Mouse (Mus musculus) limb, embryonic 13.5 days (tissue): ENCODE results near the gene Glrb. TPM values are rescaled to one million over a fixed set of nuclear protein-coding genes. Genes with fewer than 3 reads are reported as not detected.

Source experiments
- ATAC-seq: fragments of 200-750 bp; cut with Nextera tagmentation; 2 replicates; pipeline ENCODE4 v1.8.0; 2017; ENCODE audit warnings: low read depth, moderate number of reproducible peaks, moderate TSS enrichment; ENCODE audit not compliant: low FRiP score
- H3K27ac ChIP-seq: fragments of 300-500 bp; sonication (generic); 2 replicates; pipeline ENCODE4 v1.5.1; 2015; ENCODE audit warnings: inconsistent platforms, mild to moderate bottlenecking, moderate library complexity
- H3K27me3 ChIP-seq: fragments of 300-500 bp; sonication (generic); 2 replicates; pipeline ENCODE4 v1.6.1; 2015; ENCODE audit warnings: mild to moderate bottlenecking, inconsistent platforms
- H3K36me3 ChIP-seq: fragments of 300-500 bp; sonication (generic); 2 replicates; pipeline ENCODE4 v1.6.1; 2015; ENCODE audit warnings: inconsistent platforms, mild to moderate bottlenecking, moderate library complexity
- H3K4me1 ChIP-seq: fragments of 300-500 bp; sonication (generic); 2 replicates; pipeline ENCODE4 v1.6.1; 2015; ENCODE audit warnings: inconsistent platforms
- H3K4me2 ChIP-seq: fragments of 300-500 bp; sonication (generic); replicated peaks from 2 replicates; pipeline ENCODE4 v1.6.1; 2015; ENCODE audit warnings: inconsistent platforms, mild to moderate bottlenecking, moderate library complexity
- H3K4me3 ChIP-seq: fragments of 300-500 bp; sonication (generic); 2 replicates; pipeline ENCODE4 v1.5.1; 2015; ENCODE audit warnings: moderate library complexity, mild to moderate bottlenecking, inconsistent platforms
- H3K9ac ChIP-seq: fragments of 300-500 bp; sonication (generic); 2 replicates; pipeline ENCODE4 v1.6.1; 2015; ENCODE audit warnings: mild to moderate bottlenecking, inconsistent platforms
- H3K9me3 ChIP-seq: fragments of 300-500 bp; sonication (generic); 2 replicates; pipeline ENCODE4 v1.6.1; 2016; ENCODE audit warnings: inconsistent platforms
- WGBS: fragments of 180-500 bp; shearing (Covaris S2); methylation state at CpG from one replicate; pipeline ENCODE4 v1.1.7; 2015; 5-methylcytosine and 5-hydroxymethylcytosine counted together
- polyA plus RNA-seq: library from polyadenylated mRNA; unstranded; fragments of >200 nt; fragmentation: Nextera tagmentation; extraction: Ambion mirVana; gene quantifications from 2 replicates; pipeline ENCODE4 v1.2.1, GENCODE M21; 2015

Gene Glrb
- polyA plus RNA-seq, 1 experiment from 2014 or later, result 22.7 TPM

DNA sequence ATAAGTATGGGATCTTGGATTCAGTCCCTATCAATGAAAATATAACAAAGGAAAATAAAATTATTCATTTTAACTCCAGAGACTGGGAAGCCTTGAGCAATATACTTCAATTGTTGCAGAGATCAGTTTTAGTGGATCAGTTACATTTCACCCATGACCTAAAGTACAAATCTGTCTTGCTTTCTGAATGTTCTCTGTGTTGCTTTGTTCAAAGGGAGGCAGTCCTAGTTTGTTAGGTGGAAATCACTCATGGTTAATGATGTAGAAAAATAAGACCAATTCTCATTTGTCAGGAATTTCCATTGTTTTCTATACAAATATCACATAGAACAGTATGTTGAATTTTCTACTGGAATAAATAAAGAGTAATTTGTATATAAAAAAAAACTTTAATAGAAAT is 99.7 kb downstream of the Glrb start:
- no peak for ATAC-seq
- Histone ChIP-seq H3K4me3 (no peak overlapping the region), H3K9ac (no peak overlapping the region), H3K27me3 (no peaks in the 10 kb centered on the region), H3K36me3 (no peaks in the 10 kb centered on the region), H3K9me3 (no peaks in the 10 kb centered on the region), H3K4me1 (no peaks in the 10 kb centered on the region), H3K27ac (no peak overlapping the region), H3K4me2 (no peak overlapping the region)

DNA sequence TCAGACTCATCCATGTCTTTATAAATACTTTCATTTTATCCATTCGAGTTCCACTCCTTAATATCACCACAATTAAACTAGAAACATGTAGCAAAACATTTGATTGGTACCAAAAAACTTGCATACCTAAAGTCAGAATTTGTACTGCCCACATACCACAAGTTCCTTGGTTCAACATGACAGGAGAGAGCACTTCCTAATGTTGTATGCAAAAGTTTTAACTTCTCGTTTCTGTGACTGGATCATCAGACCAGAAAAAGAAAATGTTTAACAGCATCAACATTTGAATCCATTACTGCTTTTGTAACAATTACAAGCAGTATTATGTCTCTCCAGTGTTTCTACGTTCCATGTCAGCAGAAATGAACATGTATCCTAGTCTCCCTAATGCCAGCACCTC is 101.2 kb downstream of the Glrb start:
- WGBS, result 82% methylated on average over 3 of the region's 3 CpGs
- H3K9me3 ChIP-seq, result no peaks in the 10 kb centered on the region
- H3K4me2 ChIP-seq, result no peak overlapping the region
- H3K4me1 ChIP-seq, result no peaks in the 10 kb centered on the region
- no peak for ATAC-seq
- H3K27me3 ChIP-seq, result no peaks in the 10 kb centered on the region
- no peak overlapping the region for H3K4me3 ChIP-seq
- no peak overlapping the region for H3K9ac ChIP-seq
- no peaks in the 10 kb centered on the region for H3K36me3 ChIP-seq
- H3K27ac ChIP-seq, result no peak overlapping the region

DNA sequence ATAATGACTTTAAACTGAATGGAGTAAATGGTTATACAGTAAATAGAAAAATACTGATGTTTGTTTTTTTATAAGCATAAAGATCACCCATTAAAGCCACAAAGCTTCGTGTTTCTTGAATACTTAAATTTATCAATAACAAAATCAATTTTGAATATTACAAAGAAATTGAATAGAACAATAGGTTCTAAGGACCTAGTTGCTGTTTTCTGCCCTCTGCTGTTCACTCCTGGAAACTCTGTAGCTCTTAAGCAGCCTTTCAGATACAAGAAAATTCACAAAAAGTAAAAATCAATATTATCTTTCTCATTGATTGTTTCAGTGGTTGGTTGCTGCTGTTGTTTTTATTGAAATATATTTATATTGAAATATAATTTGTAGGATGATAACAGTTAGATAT is 108.1 kb downstream of the Glrb start:
- Histone ChIP-seq H3K4me2 (no peak overlapping the region), H3K27ac (no peak overlapping the region), H3K27me3 (peaks cover 24% of the 10 kb centered on the region), H3K9ac (no peak overlapping the region), H3K9me3 (no peaks in the 10 kb centered on the region), H3K36me3 (no peaks in the 10 kb centered on the region), H3K4me3 (no peak overlapping the region), H3K4me1 (peaks cover 14% of the 10 kb centered on the region)
- WGBS, result 13% methylated on average over 1 of the region's 1 CpGs
- no peak for ATAC-seq

DNA sequence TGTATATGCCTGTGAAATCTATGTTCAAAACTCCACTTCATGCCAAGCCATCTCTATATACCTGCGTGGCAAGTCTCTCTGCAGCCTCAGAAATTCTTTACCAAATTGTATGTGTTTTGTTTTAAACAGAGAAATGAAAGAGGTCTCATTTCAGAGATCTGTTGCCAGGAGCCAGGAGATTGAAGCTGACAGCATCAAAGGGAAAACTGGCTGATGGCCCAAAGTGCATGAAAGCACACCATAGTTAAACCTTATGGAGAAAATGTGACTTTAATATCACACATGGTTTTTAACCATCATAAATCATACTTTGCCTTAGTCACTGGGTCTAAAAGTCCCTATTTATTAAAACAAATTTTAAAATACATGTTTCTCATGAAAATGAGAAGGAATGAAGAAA is 109.6 kb downstream of the Glrb start:
- no peak overlapping the region for H3K9ac ChIP-seq
- H3K4me1 ChIP-seq, result peaks cover 17% of the 10 kb centered on the region
- H3K4me2 ChIP-seq, result no peak overlapping the region
- H3K27ac ChIP-seq, result no peak overlapping the region
- peaks cover 37% of the 10 kb centered on the region for H3K27me3 ChIP-seq
- no peak for ATAC-seq
- WGBS, result 50% methylated on average over 1 of the region's 1 CpGs
- H3K9me3 ChIP-seq, result no peaks in the 10 kb centered on the region
- no peak overlapping the region for H3K4me3 ChIP-seq
- no peaks in the 10 kb centered on the region for H3K36me3 ChIP-seq

DNA sequence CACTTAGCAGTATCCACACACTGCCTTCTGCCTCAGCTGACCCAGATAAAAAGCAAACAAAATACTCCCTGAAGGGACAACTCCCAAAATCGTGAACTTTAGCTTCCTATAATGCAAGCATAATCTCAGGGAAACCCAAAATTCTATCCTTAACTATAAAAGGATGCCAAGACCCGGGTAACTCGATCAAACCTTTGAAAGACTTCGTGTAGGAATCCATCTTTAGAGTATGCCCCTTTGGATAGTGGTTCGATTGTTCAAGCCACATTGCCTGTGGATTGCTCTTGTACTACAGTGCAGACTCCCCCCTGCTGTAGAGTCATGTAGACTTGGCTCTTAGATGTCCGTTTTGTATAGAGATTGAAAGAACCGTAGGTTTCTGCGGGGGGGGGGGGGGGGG is 110.2 kb downstream of the Glrb start:
- Histone ChIP-seq H3K27me3 (peaks cover 40% of the 10 kb centered on the region), H3K9me3 (no peaks in the 10 kb centered on the region), H3K36me3 (no peaks in the 10 kb centered on the region), H3K27ac (no peak overlapping the region), H3K4me3 (peak overlapping the region; percentile 50; the same call in 1 of the 2 replicates), H3K4me1 (peaks cover 17% of the 10 kb centered on the region), H3K4me2 (peak overlapping the region; percentile 91), H3K9ac (no peak overlapping the region)
- 57% methylated on average over 8 of the region's 8 CpGs for WGBS
- ATAC-seq, result no peak

DNA sequence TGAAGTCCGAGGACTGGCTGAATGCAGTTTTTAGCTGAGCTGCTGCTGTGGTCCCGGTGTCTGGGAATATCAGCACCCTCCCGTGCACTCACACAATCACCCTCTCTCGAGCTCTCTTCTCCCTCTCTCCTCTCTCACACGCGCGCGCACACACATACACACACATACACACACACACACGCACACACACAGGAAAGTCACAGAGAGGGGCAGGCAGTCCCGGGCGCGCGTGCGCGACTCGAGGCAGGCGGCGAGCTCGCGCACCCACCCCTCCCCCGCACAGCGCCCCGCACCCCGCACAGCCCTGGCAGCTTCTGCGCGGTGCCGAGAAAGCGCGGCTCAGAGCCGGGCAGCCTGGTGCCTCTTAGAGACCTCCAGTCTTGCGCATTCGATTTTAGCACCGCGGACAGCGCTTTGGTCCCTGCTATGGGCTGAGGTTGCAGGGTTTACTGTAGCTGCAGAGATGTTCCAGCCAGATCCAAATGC is 110.8 kb downstream of the Glrb start, which contains the start of gene Gria2:
Gene Gria2, minus strand, starts transcription at position 240 of the 486 bp plus-strand sequence.
- H3K9ac ChIP-seq, result 0 out of 2 replicates have a peak within 1 kb of the TSS, but pooled peaks have one; percentile 43
- peak; percentile 96 for ATAC-seq
- WGBS, result under 1% methylated on average over 35 of the region's 35 CpGs

DNA sequence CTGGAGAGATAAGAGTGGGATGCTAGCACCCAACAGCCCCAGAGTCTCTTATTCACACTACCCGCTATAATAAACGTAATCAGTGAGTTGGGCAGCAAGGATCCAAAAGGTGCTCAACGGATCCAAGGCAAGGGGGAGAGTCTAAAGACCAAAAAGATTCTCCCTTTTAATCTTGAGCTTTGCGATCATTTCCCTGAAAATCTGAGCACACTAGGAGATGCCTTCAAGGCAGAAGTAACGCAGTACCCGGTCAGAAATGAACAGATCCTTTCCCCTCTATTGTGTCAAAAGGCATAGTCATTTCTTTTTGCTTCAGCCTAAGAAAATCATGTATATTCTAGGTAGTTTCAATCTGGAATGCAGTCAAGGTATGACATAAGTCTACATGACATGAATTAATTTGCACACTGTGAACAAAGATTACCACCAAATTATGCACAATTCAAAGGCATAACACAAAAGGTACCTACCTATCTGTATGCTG is 111.6 kb downstream of the Glrb start:
- no peak for ATAC-seq
- Histone ChIP-seq H3K36me3 (no peaks in the 10 kb centered on the region), H3K4me1 (peaks cover 17% of the 10 kb centered on the region), H3K9me3 (no peaks in the 10 kb centered on the region), H3K27ac (no peak overlapping the region), H3K4me3 (peak overlapping the region; percentile 50), H3K27me3 (peaks cover 40% of the 10 kb centered on the region), H3K9ac (no peak overlapping the region), H3K4me2 (peak overlapping the region; percentile 91)
- WGBS, result 27% methylated on average over 6 of the region's 6 CpGs

More for the DNA sequence above, 110.8 kb downstream of the Glrb start, which contains the start of gene Gria2:
- Histone ChIP-seq H3K36me3 (no peaks in the 10 kb centered on the region), H3K4me1 (peaks cover 17% of the 10 kb centered on the region), H3K27me3 (peaks cover 40% of the 10 kb centered on the region), H3K4me2 (peak within 1 kb of the TSS; percentile 91), H3K27ac (no peak within 1 kb of the TSS), H3K4me3 (peak within 1 kb of the TSS; percentile 50), H3K9me3 (no peaks in the 10 kb centered on the region)

DNA sequence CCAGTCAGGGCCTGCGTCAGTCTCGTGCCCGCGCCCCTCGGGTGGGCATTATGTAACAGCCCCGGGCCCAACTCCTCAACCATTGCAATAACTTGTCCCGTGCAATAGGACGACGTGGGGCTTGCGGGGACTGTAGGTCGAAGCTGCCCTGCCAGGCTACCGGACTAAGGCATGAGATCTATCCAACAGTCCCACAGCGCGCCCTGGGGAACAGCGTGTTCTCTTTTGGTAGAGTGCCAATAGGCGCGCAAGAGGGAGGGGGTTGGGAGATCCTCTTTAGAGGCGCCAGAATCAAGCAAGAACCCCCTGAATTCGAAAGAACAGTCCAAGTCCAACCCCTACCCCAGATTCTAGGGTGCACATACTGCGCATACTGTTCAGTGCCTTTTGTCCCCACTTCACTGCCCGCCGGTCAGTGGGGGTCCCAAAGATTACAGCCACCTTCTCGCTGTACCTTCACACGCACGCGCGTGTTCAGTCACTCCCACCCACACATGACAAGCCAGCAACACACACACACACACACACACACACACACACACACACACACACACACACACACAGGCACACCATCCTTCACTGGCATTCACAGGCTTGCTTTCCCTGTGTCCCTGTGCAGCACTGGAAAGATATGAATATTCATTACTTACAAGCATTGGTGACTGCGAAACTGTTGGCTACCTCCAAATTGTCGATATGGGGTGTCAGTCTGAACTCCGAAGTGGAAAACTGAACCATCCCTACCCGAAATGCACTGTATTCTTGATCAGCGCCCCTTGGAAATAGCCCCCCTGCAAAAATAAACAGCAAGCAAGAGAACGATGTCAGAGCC is 112.2 kb downstream of the Glrb start:
- Histone ChIP-seq H3K36me3 (no peaks in the 10 kb centered on the region), H3K4me1 (peaks cover 17% of the 10 kb centered on the region), H3K27ac (no peak overlapping the region), H3K4me3 (peak overlapping the region; percentile 50), H3K9me3 (no peaks in the 10 kb centered on the region), H3K9ac (peak overlapping the region; percentile 51; the same call in 1 of the 2 replicates), H3K27me3 (peaks cover 40% of the 10 kb centered on the region), H3K4me2 (peak overlapping the region; percentile 91)
- no peak for ATAC-seq
- WGBS, result 11% methylated on average over 33 of the region's 33 CpGs

DNA sequence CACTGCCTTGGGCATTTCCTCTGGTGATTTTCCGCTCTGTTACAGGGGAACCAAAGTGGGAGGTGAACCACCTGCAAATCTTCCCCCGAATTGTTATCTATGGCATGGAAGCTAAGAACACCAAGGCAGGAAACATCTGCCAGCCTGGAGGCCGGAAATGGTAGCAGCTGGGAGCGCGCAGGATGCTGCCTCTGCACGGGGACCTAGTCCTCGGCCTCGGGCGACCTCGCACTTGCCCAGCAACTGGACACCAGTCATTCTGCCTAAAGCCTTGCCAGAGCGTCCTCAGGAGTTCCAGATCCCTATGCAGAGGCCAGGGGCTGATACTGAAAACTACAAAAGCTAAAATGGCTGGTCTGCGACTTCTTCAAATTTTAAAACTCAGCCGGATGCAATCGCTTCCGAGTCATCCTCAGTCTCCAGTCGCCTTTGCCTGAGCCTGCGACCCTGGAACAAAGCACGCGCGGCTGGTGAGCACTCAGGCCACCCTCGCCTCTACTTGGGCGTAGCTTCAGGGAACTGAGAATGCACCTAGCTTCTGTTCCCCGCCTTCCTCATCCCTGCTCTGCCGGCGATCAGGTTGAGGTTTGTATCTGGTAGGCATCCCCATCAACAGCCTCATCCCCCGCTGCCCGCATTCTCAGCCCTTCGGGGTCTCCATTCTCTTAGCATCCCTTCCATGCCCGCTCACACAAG is 113.0 kb downstream of the Glrb start:
- no peak for ATAC-seq
- peaks cover 40% of the 10 kb centered on the region for H3K27me3 ChIP-seq
- peak overlapping the region; percentile 50 for H3K4me3 ChIP-seq
- H3K36me3 ChIP-seq, result no peaks in the 10 kb centered on the region
- peak overlapping the region; percentile 91 for H3K4me2 ChIP-seq
- peak overlapping the region; percentile 51; the same call in 1 of the 2 replicates for H3K9ac ChIP-seq
- H3K27ac ChIP-seq, result no peak overlapping the region
- peaks cover 17% of the 10 kb centered on the region for H3K4me1 ChIP-seq
- 5% methylated on average over 29 of the region's 29 CpGs for WGBS
- H3K9me3 ChIP-seq, result no peaks in the 10 kb centered on the region

DNA sequence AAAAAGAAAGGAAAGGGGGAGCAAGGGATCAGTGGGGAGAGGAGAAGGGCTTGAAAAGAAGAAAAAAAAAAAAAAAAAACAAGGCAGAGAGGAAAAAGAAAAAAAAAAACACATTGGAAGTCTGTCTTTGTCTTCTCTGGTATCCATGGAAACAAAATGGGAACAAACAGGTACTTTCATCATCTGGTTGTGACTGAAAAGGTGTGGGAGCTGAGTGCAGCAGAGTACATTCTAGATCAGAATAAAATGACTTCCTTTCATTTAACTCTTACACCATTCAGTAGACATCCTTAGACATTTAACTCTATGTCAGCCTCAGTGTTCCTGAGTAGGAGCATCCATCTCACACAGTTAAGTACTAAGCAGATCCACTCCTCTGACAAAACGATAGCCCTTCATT is 115.5 kb downstream of the Glrb start:
- H3K36me3 ChIP-seq, result no peaks in the 10 kb centered on the region
- H3K4me1 ChIP-seq, result peaks cover 17% of the 10 kb centered on the region
- no peak overlapping the region for H3K4me2 ChIP-seq
- no peak overlapping the region for H3K4me3 ChIP-seq
- H3K9ac ChIP-seq, result no peak overlapping the region
- WGBS, result 84% methylated on average over 1 of the region's 1 CpGs
- H3K27ac ChIP-seq, result no peak overlapping the region
- no peak for ATAC-seq
- H3K27me3 ChIP-seq, result peaks cover 40% of the 10 kb centered on the region
- no peaks in the 10 kb centered on the region for H3K9me3 ChIP-seq

DNA sequence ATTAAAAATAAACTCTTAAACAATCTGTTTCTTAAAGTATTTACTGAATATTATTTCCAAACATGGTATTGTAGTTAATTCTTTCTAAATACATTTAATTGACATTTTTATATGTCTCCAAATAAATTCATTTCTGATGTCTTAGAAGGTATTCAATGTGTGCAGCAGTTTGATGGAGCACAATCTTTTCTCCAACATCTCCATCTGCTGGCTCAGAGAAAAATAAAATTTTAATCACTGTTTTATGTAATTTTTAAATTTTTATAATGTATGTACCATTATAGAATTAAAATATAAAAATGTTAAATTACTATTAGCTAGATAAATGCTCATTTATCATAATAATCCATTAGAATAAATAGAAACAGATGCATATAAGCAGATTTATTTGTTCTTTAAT is 116.7 kb downstream of the Glrb start:
- Histone ChIP-seq H3K27me3 (peaks cover 30% of the 10 kb centered on the region), H3K4me2 (no peak overlapping the region), H3K9me3 (no peaks in the 10 kb centered on the region), H3K4me3 (no peak overlapping the region), H3K4me1 (peaks cover 13% of the 10 kb centered on the region), H3K36me3 (no peaks in the 10 kb centered on the region), H3K9ac (no peak overlapping the region), H3K27ac (no peak overlapping the region)
- ATAC-seq, result no peak

DNA sequence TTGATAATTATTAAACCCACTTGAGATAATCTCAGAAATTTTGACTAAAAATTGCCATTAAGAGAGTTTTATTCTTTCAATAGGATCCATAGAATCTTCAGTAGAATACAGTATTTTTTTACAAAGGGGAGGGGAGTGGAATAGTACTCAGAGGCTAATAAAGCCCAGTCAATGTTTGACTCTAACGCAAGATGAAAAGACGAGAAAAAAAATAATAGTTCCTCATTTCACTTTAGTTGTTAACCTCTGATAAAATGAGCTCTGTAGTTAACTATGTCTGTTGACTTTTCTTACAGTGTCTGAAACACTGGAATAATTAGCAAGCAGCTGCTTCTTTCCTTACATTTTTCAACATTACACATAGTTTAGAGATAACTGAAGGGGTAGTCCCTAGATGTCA is 118.2 kb downstream of the Glrb start:
- H3K4me2 ChIP-seq, result no peak overlapping the region
- WGBS, result 78% methylated on average over 2 of the region's 2 CpGs
- H3K9me3 ChIP-seq, result no peaks in the 10 kb centered on the region
- no peak overlapping the region for H3K27ac ChIP-seq
- peaks cover 3% of the 10 kb centered on the region for H3K4me1 ChIP-seq
- H3K36me3 ChIP-seq, result no peaks in the 10 kb centered on the region
- H3K9ac ChIP-seq, result no peak overlapping the region
- H3K27me3 ChIP-seq, result peaks cover 15% of the 10 kb centered on the region
- no peak overlapping the region for H3K4me3 ChIP-seq
- ATAC-seq, result no peak
